Mouse (Mus musculus) midbrain, embryonic 10.5 days (tissue): ENCODE results near the gene Kdm5b. TPM values are rescaled to one million over a fixed set of nuclear protein-coding genes. Genes with fewer than 3 reads are reported as not detected.

ENCODE experiments used
- DNase-seq: peaks from one replicate; pipeline ENCODE4 v3.0.0-alpha.2; 2017; ENCODE audit warnings: low spot score
- H3K27ac ChIP-seq: fragments of 300-500 bp; sonication (generic); replicated peaks from 2 replicates; pipeline ENCODE4 v1.5.1; 2016; ENCODE audit warnings: mild to moderate bottlenecking
- H3K27me3 ChIP-seq: fragments of 300-500 bp; sonication (generic); 2 replicates; pipeline ENCODE4 v1.6.1; 2016; ENCODE audit warnings: low read depth, mild to moderate bottlenecking; ENCODE audit not compliant: poor library complexity, severe bottlenecking
- H3K36me3 ChIP-seq: fragments of 300-500 bp; sonication (generic); 2 replicates; pipeline ENCODE4 v1.6.1; 2016; ENCODE audit warnings: mild to moderate bottlenecking, moderate library complexity
- H3K4me1 ChIP-seq: fragments of 300-500 bp; sonication (generic); 2 replicates; pipeline ENCODE4 v1.6.1; 2016
- H3K4me3 ChIP-seq: fragments of 300-500 bp; sonication (generic); 2 replicates; pipeline ENCODE4 v1.5.1; 2016; ENCODE audit warnings: mild to moderate bottlenecking, moderate library complexity
- H3K9me3 ChIP-seq: fragments of 300-500 bp; sonication (generic); replicated peaks from 2 replicates; pipeline ENCODE4 v1.6.1; 2016; ENCODE audit warnings: mild to moderate bottlenecking
- WGBS: fragments of 180-500 bp; shearing (Covaris S2); methylation state at CpG from one replicate; pipeline ENCODE4 v1.1.7; 2016; 5-methylcytosine and 5-hydroxymethylcytosine counted together
- polyA plus RNA-seq: library from polyadenylated mRNA; unstranded; fragments of >200 nt; fragmentation: Nextera tagmentation; extraction: Ambion mirVana; gene quantifications from 2 replicates; pipeline ENCODE4 v1.2.1, GENCODE M21; 2016

The Kdm5b gene
- polyA plus RNA-seq, 1 experiment from 2014 or later = 60.9 TPM

GRCm38 (mm10) chr1:134674312-134674711 is 114.3 kb downstream of the Kdm5b start:
- no peaks in the 10 kb centered on the region for H3K36me3 ChIP-seq
- no peak overlapping the region for H3K4me3 ChIP-seq
- H3K9me3 ChIP-seq = no peaks in the 10 kb centered on the region
- DNase-seq = no peak
- no peak overlapping the region for H3K27ac ChIP-seq
- 6% methylated on average over 1 of the region's 1 CpGs for WGBS
- peaks cover 16% of the 10 kb centered on the region for H3K4me1 ChIP-seq
- no peaks in the 10 kb centered on the region; the same call in 1 of the 2 replicates for H3K27me3 ChIP-seq

- Histone ChIP-seq H3K9me3 (no peaks in the 10 kb centered on the region), H3K27me3 (peaks cover 4% of the 10 kb centered on the region; the same call in 1 of the 2 replicates), H3K36me3 (no peaks in the 10 kb centered on the region), H3K4me1 (peaks cover 16% of the 10 kb centered on the region), H3K4me3 (no peak overlapping the region), H3K27ac (no peak overlapping the region)
- WGBS = 85% methylated on average over 4 of the region's 4 CpGs
- DNase-seq = no peak
These were observed 119.5 kb downstream of the Kdm5b start for GRCm38 (mm10) chr1:134679445-134679844.

GRCm38 (mm10) chr1:134680617-134681016 is 120.6 kb downstream of the Kdm5b start:
- H3K36me3 ChIP-seq = no peaks in the 10 kb centered on the region

GRCm38 (mm10) chr1:134682460-134682859 is 122.5 kb downstream of the Kdm5b start:
- Histone ChIP-seq H3K27me3 (peaks cover 4% of the 10 kb centered on the region; the same call in 1 of the 2 replicates), H3K36me3 (no peaks in the 10 kb centered on the region), H3K9me3 (no peaks in the 10 kb centered on the region), H3K4me1 (peaks cover 8% of the 10 kb centered on the region), H3K4me3 (no peak overlapping the region), H3K27ac (no peak overlapping the region)
- no peak for DNase-seq
- 58% methylated on average over 9 of the region's 9 CpGs for WGBS

More at GRCm38 (mm10) chr1:134680617-134681016, 120.6 kb downstream of the Kdm5b start:
- peaks cover 4% of the 10 kb centered on the region; the same call in 1 of the 2 replicates for H3K27me3 ChIP-seq
- no peak overlapping the region for H3K27ac ChIP-seq
- H3K9me3 ChIP-seq = no peaks in the 10 kb centered on the region
- DNase-seq = peak; percentile 43
- 25% methylated on average over 6 of the region's 6 CpGs for WGBS
- peaks cover 8% of the 10 kb centered on the region for H3K4me1 ChIP-seq
- no peak overlapping the region for H3K4me3 ChIP-seq

Other genes starting within 250 kb of the Kdm5b start
- 2.0 and 3.5 TPM in 2 replicates for gene Ppfia4, start 227.2 kb upstream of the Kdm5b start, polyA plus RNA-seq
- gene Tmem183a, start 198.2 kb upstream of the Kdm5b start, polyA plus RNA-seq = 122 and 128 TPM in 2 replicates
- not detected in 2 replicates for gene 4933406M09Rik, start 174.2 kb upstream of the Kdm5b start, polyA plus RNA-seq
- gene Cyb5r1, start 154.6 kb upstream of the Kdm5b start, polyA plus RNA-seq = 24.5 and 27.9 TPM in 2 replicates
- 74.3 and 75.7 TPM in 2 replicates for gene Adipor1, start 144.8 kb upstream of the Kdm5b start, polyA plus RNA-seq
- 34.8 TPM in 2 replicates for gene Klhl12, start 104.6 kb upstream of the Kdm5b start, polyA plus RNA-seq
- 44.4 and 44.8 TPM in 2 replicates for gene Rabif, start 65.5 kb upstream of the Kdm5b start, polyA plus RNA-seq
- not detected in 2 replicates for gene Mgat4e, start 10.5 kb upstream of the Kdm5b start, polyA plus RNA-seq
- 2.7 TPM in 2 replicates for gene Syt2, start 86.5 kb downstream of the Kdm5b start, polyA plus RNA-seq